Comparison of ENCODE assay signal across 25 mouse cellular contexts in genomic region chr15:3489180-3489579, GRCm38 (mm10).
DNase-seq lines count a peak whose midpoint lies in the region; ATAC-seq and TF ChIP-seq lines count a peak whose summit lies in the region.
"Had no signal": no experiment of that assay in that cellular context is flagged by ENCODE, and none has a peak within 500 bp of the region (broad histone marks: within the 10 kb centered on the region; RNA-seq: fewer than 3 reads in every experiment).

No protein-coding gene starts in this region.

- H3K4me2 ChIP-seq in liver, embryonic 11.5 days, result no peak overlapping the region
- H3K4me2 ChIP-seq in lung, embryonic 14.5 days, result no peak overlapping the region
- no peak overlapping the region for H3K4me2 ChIP-seq in stomach, embryonic 14.5 days (replicated peaks; ENCODE audit: low read depth, low read length)
- no peak overlapping the region for H3K4me2 ChIP-seq in stomach, postnatal 0 days (replicated peaks; ENCODE audit: low read depth)
- H3K4me2 ChIP-seq: embryonic facial prominence, embryonic 12.5 days; embryonic facial prominence, embryonic 15.5 days; forebrain, embryonic 12.5 days; forebrain, embryonic 15.5 days; heart, embryonic 11.5 days; hindbrain, embryonic 12.5 days; hindbrain, embryonic 15.5 days had no signal

- H3K9me3 ChIP-seq in liver, embryonic 11.5 days (ENCODE audit: control insufficient read depth, low read length), result no peaks in the 10 kb centered on the region
- no peaks in the 10 kb centered on the region for H3K9me3 ChIP-seq in lung, embryonic 14.5 days (ENCODE audit: low read depth, low read length)
- no peaks in the 10 kb centered on the region for H3K9me3 ChIP-seq in stomach, embryonic 14.5 days (ENCODE audit: control insufficient read depth, low read depth, low read length)
- H3K9me3 ChIP-seq in stomach, postnatal 0 days (ENCODE audit: control insufficient read depth, low read length), result no peaks in the 10 kb centered on the region
- H3K9me3 ChIP-seq: embryonic facial prominence, embryonic 12.5 days; embryonic facial prominence, embryonic 15.5 days; forebrain, embryonic 12.5 days; forebrain, embryonic 15.5 days; hindbrain, embryonic 12.5 days; hindbrain, embryonic 15.5 days had no signal

- no peak for TF ChIP-seq EP300 in stomach, postnatal 0 days (optimal IDR thresholded peaks at IDR 0.05)

- H3K79me2 ChIP-seq in liver, adult 2 months (ENCODE audit: control insufficient read depth, insufficient read depth, low read length), result no peaks in the 10 kb centered on the region

- no peak for TF ChIP-seq CTCF in liver, adult 2 months (IDR thresholded peaks at IDR 0.05; ENCODE audit: low read depth, low read length)
- no peak for TF ChIP-seq CTCF in lung, embryonic 14.5 days (IDR thresholded peaks at IDR 0.05; ENCODE audit: low read depth)
- no peak for TF ChIP-seq CTCF in stomach, postnatal 0 days (IDR thresholded peaks at IDR 0.05; ENCODE audit: low read depth)

- H3K36me3 ChIP-seq in liver, adult 2 months (ENCODE audit: control insufficient read depth, insufficient read depth, low read length), result no peaks in the 10 kb centered on the region
- H3K36me3 ChIP-seq in liver, embryonic 11.5 days (ENCODE audit: control insufficient read depth, insufficient read depth, low read length), result no peaks in the 10 kb centered on the region
- H3K36me3 ChIP-seq in lung, embryonic 14.5 days (ENCODE audit: insufficient read depth), result no peaks in the 10 kb centered on the region
- no peaks in the 10 kb centered on the region for H3K36me3 ChIP-seq in stomach, embryonic 14.5 days (ENCODE audit: control insufficient read depth, insufficient read depth, low read length)
- no peaks in the 10 kb centered on the region for H3K36me3 ChIP-seq in stomach, postnatal 0 days (ENCODE audit: control insufficient read depth, insufficient read depth, low read length)
- H3K36me3 ChIP-seq: embryonic facial prominence, embryonic 12.5 days; embryonic facial prominence, embryonic 15.5 days; forebrain, embryonic 12.5 days; forebrain, embryonic 15.5 days; hindbrain, embryonic 12.5 days; hindbrain, embryonic 15.5 days had no signal

- TF ChIP-seq POLR2A in liver, adult 2 months (IDR thresholded peaks at IDR 0.05; ENCODE audit: extremely low read depth, insufficient read depth, low read length), result no peak

- ATAC-seq in liver, embryonic 11.5 days (replicated peaks; ENCODE audit: low FRiP score), result no peak
- peak; percentile 52; the same call in 1 of the 2 replicates for ATAC-seq in lung, embryonic 14.5 days (ENCODE audit: insufficient read depth)
- ATAC-seq in stomach, embryonic 14.5 days (ENCODE audit: insufficient number of reproducible peaks, insufficient read depth, low FRiP score, low read depth), result peak; percentile 58; the same call in 1 of the 2 replicates
- peak; percentile 38; the same call in 1 of the 2 replicates for ATAC-seq in stomach, postnatal 0 days (ENCODE audit: low FRiP score, low TSS enrichment)
- ATAC-seq: CD4-positive, CD25-positive, alpha-beta regulatory T cell, adult 4 months; forebrain, embryonic 15.5 days had no signal

- H3K4me1 ChIP-seq in liver, adult 2 months (ENCODE audit: control insufficient read depth, insufficient read depth, low read length), result peaks cover 52% of the 10 kb centered on the region
- H3K4me1 ChIP-seq in liver, embryonic 11.5 days (replicated peaks; ENCODE audit: control insufficient read depth, insufficient read depth, low read length), result no peaks in the 10 kb centered on the region
- 0 out of 2 replicates have a peak, but pooled peaks cover 5% of the 10 kb centered on the region for H3K4me1 ChIP-seq in lung, embryonic 14.5 days (ENCODE audit: insufficient read depth)
- peaks cover 5% of the 10 kb centered on the region; the same call in 1 of the 2 replicates for H3K4me1 ChIP-seq in stomach, embryonic 14.5 days (ENCODE audit: control insufficient read depth, insufficient read depth, low read length)
- no peaks in the 10 kb centered on the region for H3K4me1 ChIP-seq in stomach, postnatal 0 days (replicated peaks; ENCODE audit: control insufficient read depth, insufficient read depth)
- H3K4me1 ChIP-seq: embryonic facial prominence, embryonic 12.5 days; embryonic facial prominence, embryonic 15.5 days; forebrain, embryonic 12.5 days; forebrain, embryonic 15.5 days; hindbrain, embryonic 12.5 days; hindbrain, embryonic 15.5 days had no signal

- no peak overlapping the region for H3K4me3 ChIP-seq in liver, adult 2 months (ENCODE audit: insufficient read depth, low read depth, low read length)
- H3K4me3 ChIP-seq in liver, embryonic 11.5 days (ENCODE audit: low read depth, low read length), result no peak overlapping the region
- H3K4me3 ChIP-seq in lung, embryonic 14.5 days (ENCODE audit: low read depth, low read length), result no peak overlapping the region
- no peak overlapping the region for H3K4me3 ChIP-seq in stomach, embryonic 14.5 days (ENCODE audit: low read depth, low read length)
- H3K4me3 ChIP-seq in stomach, postnatal 0 days (ENCODE audit: low read depth, low read length), result no peak overlapping the region
- H3K4me3 ChIP-seq: embryonic facial prominence, embryonic 12.5 days; embryonic facial prominence, embryonic 15.5 days; forebrain, embryonic 12.5 days; forebrain, embryonic 15.5 days; hindbrain, embryonic 12.5 days; hindbrain, embryonic 15.5 days had no signal

- H3K27me3 ChIP-seq in liver, adult 2 months (ENCODE audit: control insufficient read depth, insufficient read depth, low read length), result no peaks in the 10 kb centered on the region
- H3K27me3 ChIP-seq in liver, embryonic 11.5 days (replicated peaks; ENCODE audit: control insufficient read depth, insufficient read depth, low read length), result no peaks in the 10 kb centered on the region
- no peaks in the 10 kb centered on the region for H3K27me3 ChIP-seq in lung, embryonic 14.5 days (ENCODE audit: insufficient read depth, low read length)
- H3K27me3 ChIP-seq in stomach, embryonic 14.5 days (ENCODE audit: control insufficient read depth, insufficient read depth, low read length), result no peaks in the 10 kb centered on the region
- no peaks in the 10 kb centered on the region for H3K27me3 ChIP-seq in stomach, postnatal 0 days (ENCODE audit: control insufficient read depth, insufficient read depth, low read length)
- H3K27me3 ChIP-seq: embryonic facial prominence, embryonic 12.5 days; embryonic facial prominence, embryonic 15.5 days; forebrain, embryonic 12.5 days; forebrain, embryonic 15.5 days; hindbrain, embryonic 12.5 days; hindbrain, embryonic 15.5 days had no signal

- H3K27ac ChIP-seq in liver, adult 2 months (replicated peaks; ENCODE audit: insufficient read depth, low read depth, low read length), result peak overlapping the region; percentile 61; the same call in 1 of the 2 replicates
- no peak overlapping the region for H3K27ac ChIP-seq in liver, embryonic 11.5 days (ENCODE audit: low read depth, low read length)
- no peak overlapping the region for H3K27ac ChIP-seq in lung, embryonic 14.5 days (ENCODE audit: low read depth)
- no peak overlapping the region for H3K27ac ChIP-seq in stomach, embryonic 14.5 days (ENCODE audit: low read length)
- H3K27ac ChIP-seq in stomach, postnatal 0 days (replicated peaks), result no peak overlapping the region
- H3K27ac ChIP-seq: embryonic facial prominence, embryonic 12.5 days; embryonic facial prominence, embryonic 15.5 days; forebrain, embryonic 12.5 days; forebrain, embryonic 15.5 days; hindbrain, embryonic 12.5 days; hindbrain, embryonic 15.5 days had no signal

- DNase-seq in liver, adult 2 months (ENCODE audit: extremely low read depth, low read depth, low spot score), result peak; percentile 99
- DNase-seq in liver, embryonic 11.5 days (ENCODE audit: low spot score), result no peak
- no peak for DNase-seq in lung, embryonic 14.5 days
- no peak for DNase-seq in lung, postnatal 14 days
- DNase-seq in stomach, postnatal 0 days (ENCODE audit: low spot score), result peak; percentile 33
- DNase-seq in c-Kit-positive CD71-positive TER-119-positive erythroid progenitor cells, embryonic 14.5 days (ENCODE audit: low spot score), result no peak
- no peak for DNase-seq in adrenal gland, postnatal 36 days
- DNase-seq: adrenal gland, adult 2 months; adrenal gland, postnatal 25 days; cerebellum, adult 11 months; cerebellum, adult 2 months; cerebellum, adult 9-11 months; cerebellum, postnatal 25 days; gastrocnemius, postnatal 10 days; gastrocnemius, postnatal 36 days; heart, adult 11 months had no signal

- H3K9ac ChIP-seq in liver, adult 2 months (ENCODE audit: low read depth, low read length), result no peak overlapping the region
- H3K9ac ChIP-seq in liver, embryonic 11.5 days (ENCODE audit: low read depth, low read length), result no peak overlapping the region
- no peak overlapping the region for H3K9ac ChIP-seq in lung, embryonic 14.5 days
- H3K9ac ChIP-seq in stomach, embryonic 14.5 days (replicated peaks; ENCODE audit: low read depth, low read length), result no peak overlapping the region
- H3K9ac ChIP-seq in stomach, postnatal 0 days (ENCODE audit: low read length), result no peak overlapping the region
- H3K9ac ChIP-seq: embryonic facial prominence, embryonic 12.5 days; embryonic facial prominence, embryonic 15.5 days; forebrain, embryonic 12.5 days; forebrain, embryonic 15.5 days; hindbrain, embryonic 12.5 days; hindbrain, embryonic 15.5 days had no signal

Comparison
In these comparisons a context has a peak if more than half of its experiments do, and no peak if none do; other contexts are left out.
1. DNase-seq: peak in liver, adult 2 months (single experiment) and stomach, postnatal 0 days (single experiment); none in liver, embryonic 11.5 days (single experiment), lung, embryonic 14.5 days (single experiment), lung, postnatal 14 days (single experiment), c-Kit-positive CD71-positive TER-119-positive erythroid progenitor cells, embryonic 14.5 days (single experiment) and adrenal gland, postnatal 36 days (0 of 2).